Mouse (Mus musculus): ENCODE measurements around the gene Map4k4. TPM values are rescaled to one million over a fixed set of nuclear protein-coding genes. Genes with fewer than 3 reads are reported as not detected.

Gene Map4k4
- polyA plus RNA-seq, 1 experiment from 2014 or later, result 68.2 TPM

DNA sequence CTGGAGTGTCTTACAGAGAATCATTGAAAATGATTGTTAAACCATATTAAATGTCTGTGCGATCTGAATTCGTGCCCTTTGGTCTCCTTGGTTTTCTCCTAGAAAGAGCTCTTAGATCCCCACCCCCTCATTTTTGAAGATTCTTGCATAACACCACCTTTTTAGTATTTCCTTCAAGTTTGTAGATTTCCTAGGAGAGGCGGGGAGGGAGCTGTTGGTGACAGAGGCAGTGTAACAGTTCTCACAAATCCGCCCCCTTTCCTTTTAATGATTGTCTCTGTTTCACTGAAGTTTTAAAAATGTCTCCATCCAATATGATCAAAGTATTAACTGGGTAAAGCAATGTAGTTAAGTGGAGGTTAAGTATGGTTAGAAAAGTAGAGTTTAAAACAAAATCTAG is 45.7 kb downstream of the Map4k4 start:
- Histone ChIP-seq H3K27ac (ENCODE audit: low read depth, low read length) (no peak overlapping the region), H3K4me1 (replicated peaks; ENCODE audit: control insufficient read depth, insufficient read depth, low read length) (peaks cover 37% of the 10 kb centered on the region), H3K9me3 (ENCODE audit: control insufficient read depth, low read length) (no peaks in the 10 kb centered on the region), H3K27me3 (ENCODE audit: control insufficient read depth, insufficient read depth, low read length) (no peaks in the 10 kb centered on the region), H3K9ac (ENCODE audit: low read depth, low read length) (no peak overlapping the region), H3K4me3 (ENCODE audit: low read depth, low read length) (no peak overlapping the region), H3K36me3 (ENCODE audit: control insufficient read depth, insufficient read depth, low read length) (no peaks in the 10 kb centered on the region), H3K4me2 (replicated peaks; ENCODE audit: low read depth, low read length) (no peak overlapping the region)
- DNase-seq (ENCODE audit: low spot score) (no peak), ATAC-seq (ENCODE audit: low FRiP score) (no peak)
- WGBS, result 68% methylated on average over 4 of the region's 4 CpGs

DNA sequence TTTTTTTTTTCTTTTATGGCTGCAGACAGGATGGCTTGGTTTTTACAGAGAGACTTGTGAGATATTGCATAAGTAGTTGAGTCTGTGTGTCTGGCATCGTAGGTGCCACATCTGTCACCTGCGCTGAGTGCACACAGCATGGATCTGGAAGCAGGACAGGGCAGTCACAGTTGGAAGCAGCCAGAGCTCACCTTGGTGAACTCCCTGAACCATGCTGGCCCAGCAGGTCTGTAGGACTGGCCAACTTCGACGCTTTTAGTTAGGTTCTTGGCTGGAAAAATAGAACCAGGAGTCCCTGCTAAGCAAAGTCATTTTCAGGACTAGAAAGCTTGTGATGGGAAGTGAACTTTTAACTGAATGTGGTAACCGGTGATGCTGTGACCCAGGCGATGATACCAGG is 46.5 kb downstream of the Map4k4 start:
- Histone ChIP-seq H3K27ac (ENCODE audit: low read depth, low read length) (peak overlapping the region; percentile 69), H3K9me3 (ENCODE audit: control insufficient read depth, low read length) (no peaks in the 10 kb centered on the region), H3K4me3 (ENCODE audit: low read depth, low read length) (no peak overlapping the region), H3K27me3 (ENCODE audit: control insufficient read depth, insufficient read depth, low read length) (no peaks in the 10 kb centered on the region), H3K4me1 (replicated peaks; ENCODE audit: control insufficient read depth, insufficient read depth, low read length) (peaks cover 31% of the 10 kb centered on the region), H3K9ac (ENCODE audit: low read depth, low read length) (no peak overlapping the region), H3K4me2 (replicated peaks; ENCODE audit: low read depth, low read length) (no peak overlapping the region), H3K36me3 (ENCODE audit: control insufficient read depth, insufficient read depth, low read length) (no peaks in the 10 kb centered on the region)
- no peak for DNase-seq (ENCODE audit: low spot score)
- WGBS, result 68% methylated on average over 6 of the region's 6 CpGs
- ATAC-seq (ENCODE audit: low FRiP score), result no peak

DNA sequence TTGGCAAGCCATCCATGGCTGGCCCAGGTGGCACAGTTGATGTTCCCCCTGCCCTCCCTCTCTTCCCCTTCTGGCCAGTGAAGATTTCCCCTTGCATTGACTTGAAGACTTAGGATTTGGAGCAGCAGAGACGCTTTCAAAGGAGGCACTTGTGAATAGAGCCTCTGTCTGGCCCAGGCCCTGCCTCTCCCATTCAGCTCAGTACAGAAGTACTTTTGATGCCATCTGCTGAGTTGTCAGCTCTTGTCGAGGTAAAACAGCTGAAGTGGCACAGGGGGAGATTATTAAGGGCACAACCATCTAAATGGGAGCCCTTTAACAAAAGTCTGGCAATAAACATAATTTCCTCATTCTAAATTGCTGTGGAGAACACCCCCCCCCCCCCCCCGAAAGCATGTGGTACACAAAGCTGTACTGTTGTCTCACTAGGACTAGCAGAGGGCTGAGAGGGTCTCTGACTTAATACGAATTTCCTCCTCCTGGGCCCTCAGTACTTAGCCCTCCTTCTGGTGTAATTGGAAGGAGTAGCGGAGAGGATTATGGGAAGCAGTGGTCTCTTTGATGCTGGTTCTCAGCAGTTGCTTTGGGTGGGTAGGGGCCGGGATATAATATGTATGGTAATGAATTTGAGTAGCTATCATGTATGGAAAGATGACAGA is 47.1 kb downstream of the Map4k4 start:
- WGBS, result 58% methylated on average over 6 of the region's 6 CpGs
- no peaks in the 10 kb centered on the region for H3K27me3 ChIP-seq (ENCODE audit: control insufficient read depth, insufficient read depth, low read length)
- H3K4me1 ChIP-seq (replicated peaks; ENCODE audit: control insufficient read depth, insufficient read depth, low read length), result peaks cover 32% of the 10 kb centered on the region
- no peaks in the 10 kb centered on the region for H3K9me3 ChIP-seq (ENCODE audit: control insufficient read depth, low read length)
- H3K27ac ChIP-seq (ENCODE audit: low read depth, low read length), result peak overlapping the region; percentile 69
- peak; percentile 30 for DNase-seq (ENCODE audit: low spot score)
- no peak overlapping the region for H3K4me2 ChIP-seq (replicated peaks; ENCODE audit: low read depth, low read length)
- no peak overlapping the region; the same call in 1 of the 2 replicates for H3K9ac ChIP-seq (ENCODE audit: low read depth, low read length)
- no peaks in the 10 kb centered on the region for H3K36me3 ChIP-seq (ENCODE audit: control insufficient read depth, insufficient read depth, low read length)
- H3K4me3 ChIP-seq (ENCODE audit: low read depth, low read length), result no peak overlapping the region
- peak; percentile 75 for ATAC-seq (ENCODE audit: low FRiP score)

DNA sequence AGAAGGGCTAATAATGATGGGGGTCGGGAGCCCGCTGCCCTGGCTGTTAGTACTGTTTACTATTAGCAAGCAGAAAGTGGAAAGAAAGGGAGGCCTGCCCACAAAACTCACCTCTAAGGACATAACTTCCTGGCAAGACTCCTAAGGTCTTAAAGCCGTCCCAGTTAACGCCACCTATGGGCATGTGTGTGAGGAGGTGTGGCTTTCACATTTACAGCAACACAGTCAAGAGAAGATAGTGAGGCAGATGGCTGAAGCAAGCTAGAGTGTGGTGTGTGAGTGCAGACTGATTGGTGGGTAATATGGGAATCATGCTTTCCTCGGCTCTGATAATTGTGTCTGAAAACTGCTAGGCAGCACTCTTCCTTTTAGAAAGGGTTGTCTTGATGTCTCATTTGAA is 48.5 kb downstream of the Map4k4 start:
- no peak overlapping the region for H3K4me2 ChIP-seq (replicated peaks; ENCODE audit: low read depth, low read length)
- H3K36me3 ChIP-seq (ENCODE audit: control insufficient read depth, insufficient read depth, low read length), result no peaks in the 10 kb centered on the region
- H3K27ac ChIP-seq (ENCODE audit: low read depth, low read length), result no peak overlapping the region
- ATAC-seq (ENCODE audit: low FRiP score), result no peak
- H3K27me3 ChIP-seq (ENCODE audit: control insufficient read depth, insufficient read depth, low read length), result no peaks in the 10 kb centered on the region
- no peak overlapping the region for H3K4me3 ChIP-seq (ENCODE audit: low read depth, low read length)
- no peak overlapping the region for H3K9ac ChIP-seq (ENCODE audit: low read depth, low read length)
- WGBS, result 66% methylated on average over 5 of the region's 5 CpGs
- DNase-seq (ENCODE audit: low spot score), result no peak
- H3K4me1 ChIP-seq (replicated peaks; ENCODE audit: control insufficient read depth, insufficient read depth, low read length), result peaks cover 28% of the 10 kb centered on the region
- H3K9me3 ChIP-seq (ENCODE audit: control insufficient read depth, low read length), result no peaks in the 10 kb centered on the region

DNA sequence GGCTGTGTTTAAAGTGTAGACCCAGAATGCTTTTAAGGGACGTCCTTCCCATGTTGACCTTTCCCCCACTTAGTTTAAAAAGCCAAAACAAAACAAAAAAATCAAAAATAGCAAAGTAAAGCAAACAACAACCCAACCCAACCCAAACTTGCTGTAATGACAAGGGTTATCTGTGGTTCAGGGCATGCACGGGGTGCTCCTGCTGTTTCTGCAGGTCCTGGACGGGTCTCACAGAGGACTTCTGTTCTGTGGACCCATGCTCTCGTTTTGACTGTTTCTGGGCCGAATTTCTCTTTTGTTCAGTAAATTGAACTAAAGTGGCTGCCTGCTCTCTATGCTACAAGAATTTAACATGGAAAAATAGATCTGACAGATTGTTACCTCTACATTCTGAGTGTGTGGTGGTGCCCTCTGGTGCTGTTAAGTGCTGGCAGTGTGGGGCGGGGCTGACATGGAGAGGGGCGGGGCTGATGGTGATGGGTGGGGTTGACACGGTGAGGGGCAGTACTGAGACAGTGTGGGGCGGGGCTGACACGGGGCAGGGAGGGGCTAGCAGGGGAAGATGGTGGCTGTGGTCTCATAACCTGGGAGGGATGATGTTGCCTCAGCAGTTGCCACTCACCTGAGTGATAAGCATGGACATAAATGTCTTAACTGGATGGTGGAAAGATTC is 49.2 kb downstream of the Map4k4 start:
- H3K4me1 ChIP-seq (replicated peaks; ENCODE audit: control insufficient read depth, insufficient read depth, low read length), result peaks cover 26% of the 10 kb centered on the region
- no peak overlapping the region for H3K27ac ChIP-seq (ENCODE audit: low read depth, low read length)

DNA sequence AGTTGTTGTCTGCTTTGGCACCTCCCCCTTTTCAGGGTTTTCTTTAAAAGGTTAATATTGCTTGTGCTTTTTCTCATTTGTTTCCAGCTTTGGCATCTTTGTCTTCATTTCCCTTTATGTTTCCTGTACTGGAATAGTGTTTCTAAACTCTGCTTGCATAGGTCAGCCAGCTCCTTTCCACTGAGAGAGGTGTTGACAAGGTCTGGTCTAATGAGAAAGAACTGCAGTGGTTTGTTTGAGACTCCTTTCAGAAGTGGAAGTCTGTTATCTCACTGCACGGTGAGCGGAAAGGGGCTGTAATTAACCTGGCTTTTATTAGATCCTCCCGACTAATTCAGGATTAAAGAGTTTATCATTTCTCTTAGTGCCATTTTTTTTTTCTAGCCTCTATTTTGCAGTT is 49.9 kb downstream of the Map4k4 start:
- no peaks in the 10 kb centered on the region for H3K27me3 ChIP-seq (ENCODE audit: control insufficient read depth, insufficient read depth, low read length)
- H3K4me2 ChIP-seq (replicated peaks; ENCODE audit: low read depth, low read length), result no peak overlapping the region
- H3K9ac ChIP-seq (ENCODE audit: low read depth, low read length), result no peak overlapping the region
- no peak overlapping the region for H3K27ac ChIP-seq (ENCODE audit: low read depth, low read length)
- H3K36me3 ChIP-seq (ENCODE audit: control insufficient read depth, insufficient read depth, low read length), result no peaks in the 10 kb centered on the region
- peaks cover 26% of the 10 kb centered on the region for H3K4me1 ChIP-seq (replicated peaks; ENCODE audit: control insufficient read depth, insufficient read depth, low read length)
- ATAC-seq (ENCODE audit: low FRiP score), result no peak
- no peaks in the 10 kb centered on the region for H3K9me3 ChIP-seq (ENCODE audit: control insufficient read depth, low read length)
- DNase-seq (ENCODE audit: low spot score), result no peak
- 88% methylated on average over 3 of the region's 3 CpGs for WGBS
- H3K4me3 ChIP-seq (ENCODE audit: low read depth, low read length), result no peak overlapping the region

More for the DNA sequence above, 49.2 kb downstream of the Map4k4 start:
- Histone ChIP-seq H3K9ac (ENCODE audit: low read depth, low read length) (no peak overlapping the region), H3K4me3 (ENCODE audit: low read depth, low read length) (no peak overlapping the region), H3K27me3 (ENCODE audit: control insufficient read depth, insufficient read depth, low read length) (no peaks in the 10 kb centered on the region), H3K36me3 (ENCODE audit: control insufficient read depth, insufficient read depth, low read length) (no peaks in the 10 kb centered on the region), H3K9me3 (ENCODE audit: control insufficient read depth, low read length) (no peaks in the 10 kb centered on the region), H3K4me2 (replicated peaks; ENCODE audit: low read depth, low read length) (no peak overlapping the region)
- 42% methylated on average over 10 of the region's 10 CpGs for WGBS
- DNase-seq (ENCODE audit: low spot score) (no peak), ATAC-seq (ENCODE audit: low FRiP score) (peak; percentile 45; the same call in 1 of the 2 replicates)

DNA sequence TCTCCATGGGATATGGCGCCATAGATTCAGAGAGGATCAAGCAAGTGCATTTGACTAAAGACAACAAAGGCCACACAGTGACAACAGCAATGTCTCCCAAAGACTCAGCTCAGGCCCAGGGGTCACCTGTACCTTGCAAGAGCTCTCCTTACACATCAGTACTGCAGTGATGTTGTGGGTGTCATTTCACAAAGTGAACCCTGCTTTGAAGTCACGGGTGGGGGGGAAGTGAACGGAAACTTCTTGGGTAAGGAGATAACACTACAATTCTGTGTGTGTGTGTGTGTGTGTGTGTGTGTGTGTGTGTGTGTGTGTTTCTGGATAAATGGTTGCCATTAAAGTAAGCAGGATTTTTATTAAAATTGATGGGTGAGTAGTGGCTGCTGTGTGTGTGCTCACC is 53.9 kb downstream of the Map4k4 start:
- H3K27ac ChIP-seq (ENCODE audit: low read depth, low read length), result no peak overlapping the region
- DNase-seq (ENCODE audit: low spot score), result no peak
- H3K4me2 ChIP-seq (replicated peaks; ENCODE audit: low read depth, low read length), result no peak overlapping the region
- no peaks in the 10 kb centered on the region for H3K9me3 ChIP-seq (ENCODE audit: control insufficient read depth, low read length)
- H3K4me3 ChIP-seq (ENCODE audit: low read depth, low read length), result no peak overlapping the region
- H3K36me3 ChIP-seq (ENCODE audit: control insufficient read depth, insufficient read depth, low read length), result no peaks in the 10 kb centered on the region
- peaks cover 8% of the 10 kb centered on the region; the same call in 1 of the 2 replicates for H3K4me1 ChIP-seq (replicated peaks; ENCODE audit: control insufficient read depth, insufficient read depth, low read length)
- H3K27me3 ChIP-seq (ENCODE audit: control insufficient read depth, insufficient read depth, low read length), result no peaks in the 10 kb centered on the region
- ATAC-seq (ENCODE audit: low FRiP score), result no peak
- H3K9ac ChIP-seq (ENCODE audit: low read depth, low read length), result no peak overlapping the region
- WGBS, result 89% methylated on average over 3 of the region's 3 CpGs

DNA sequence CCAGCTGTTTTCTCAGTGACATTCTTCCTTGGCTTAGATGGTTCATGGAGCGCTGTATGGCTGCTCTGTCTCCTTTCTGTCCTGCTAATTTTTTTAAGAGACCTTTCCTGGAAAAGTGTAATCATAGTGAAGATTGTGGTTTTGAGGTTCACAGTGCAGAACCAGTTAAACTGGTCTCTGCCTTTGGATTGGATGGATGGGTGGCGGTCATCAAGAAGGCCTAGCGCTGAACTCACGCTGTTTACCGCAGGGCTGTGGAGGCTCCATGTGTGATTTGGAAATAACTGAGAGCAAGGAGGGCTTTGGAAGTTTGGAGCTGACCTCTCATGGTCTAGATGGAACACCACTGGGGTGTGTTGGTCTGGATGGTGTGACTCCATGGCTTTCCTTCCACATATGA is 56.0 kb downstream of the Map4k4 start:
- H3K36me3 ChIP-seq (ENCODE audit: control insufficient read depth, insufficient read depth, low read length), result no peaks in the 10 kb centered on the region
- no peak for ATAC-seq (ENCODE audit: low FRiP score)
- H3K4me2 ChIP-seq (replicated peaks; ENCODE audit: low read depth, low read length), result no peak overlapping the region
- no peaks in the 10 kb centered on the region for H3K9me3 ChIP-seq (ENCODE audit: control insufficient read depth, low read length)
- H3K9ac ChIP-seq (ENCODE audit: low read depth, low read length), result no peak overlapping the region
- no peak overlapping the region for H3K4me3 ChIP-seq (ENCODE audit: low read depth, low read length)
- H3K27ac ChIP-seq (ENCODE audit: low read depth, low read length), result no peak overlapping the region
- 78% methylated on average over 5 of the region's 5 CpGs for WGBS
- H3K27me3 ChIP-seq (ENCODE audit: control insufficient read depth, insufficient read depth, low read length), result no peaks in the 10 kb centered on the region
- peaks cover 2% of the 10 kb centered on the region; the same call in 1 of the 2 replicates for H3K4me1 ChIP-seq (replicated peaks; ENCODE audit: control insufficient read depth, insufficient read depth, low read length)
- no peak for DNase-seq (ENCODE audit: low spot score)

DNA sequence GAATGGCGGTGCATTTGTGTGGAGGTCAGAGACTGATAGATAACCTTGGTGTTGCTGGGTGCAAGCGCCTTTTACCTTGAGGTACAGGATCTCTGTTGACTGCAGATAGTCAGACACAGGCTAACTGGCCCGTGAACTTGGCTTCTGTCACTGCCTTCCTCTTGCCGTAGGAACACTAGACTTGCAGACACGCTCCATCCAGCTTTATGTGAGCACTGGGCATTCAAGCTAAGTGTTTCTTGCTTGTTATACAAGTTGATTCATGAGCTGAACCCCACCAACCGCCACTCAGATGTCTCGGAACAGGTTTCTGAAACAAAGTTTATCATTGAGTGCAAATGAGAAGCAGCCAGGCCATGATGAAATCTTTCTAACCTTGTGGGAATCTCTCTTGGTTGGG is 57.3 kb downstream of the Map4k4 start:
- 93% methylated on average over 7 of the region's 7 CpGs for WGBS
- Histone ChIP-seq H3K27me3 (ENCODE audit: control insufficient read depth, insufficient read depth, low read length) (no peaks in the 10 kb centered on the region), H3K4me1 (replicated peaks; ENCODE audit: control insufficient read depth, insufficient read depth, low read length) (no peaks in the 10 kb centered on the region), H3K27ac (ENCODE audit: low read depth, low read length) (no peak overlapping the region), H3K36me3 (ENCODE audit: control insufficient read depth, insufficient read depth, low read length) (no peaks in the 10 kb centered on the region), H3K9ac (ENCODE audit: low read depth, low read length) (no peak overlapping the region), H3K4me2 (replicated peaks; ENCODE audit: low read depth, low read length) (no peak overlapping the region), H3K4me3 (ENCODE audit: low read depth, low read length) (no peak overlapping the region), H3K9me3 (ENCODE audit: control insufficient read depth, low read length) (no peaks in the 10 kb centered on the region)
- DNase-seq (ENCODE audit: low spot score) (no peak), ATAC-seq (ENCODE audit: low FRiP score) (no peak)
